Mouse (Mus musculus) gastrocnemius, postnatal 25 days (tissue): ENCODE measurements around the gene AC140267.1. TPM values are rescaled to one million over a fixed set of nuclear protein-coding genes. Genes with fewer than 3 reads are reported as not detected.

Experiments
- DNase-seq: peaks from one replicate; pipeline ENCODE4 v3.0.0; 2022
- total RNA-seq, 2 experiments: library from RNA; stranded (reverse); gene quantifications; 1 replicate in 1 of 2; 2 replicates in 1 of 2; pipeline ENCODE4 v1.2.3; 2021

The AC140267.1 gene
- total RNA-seq, 2 experiments from 2014 or later = 4.0 to 7.5 TPM

DNA sequence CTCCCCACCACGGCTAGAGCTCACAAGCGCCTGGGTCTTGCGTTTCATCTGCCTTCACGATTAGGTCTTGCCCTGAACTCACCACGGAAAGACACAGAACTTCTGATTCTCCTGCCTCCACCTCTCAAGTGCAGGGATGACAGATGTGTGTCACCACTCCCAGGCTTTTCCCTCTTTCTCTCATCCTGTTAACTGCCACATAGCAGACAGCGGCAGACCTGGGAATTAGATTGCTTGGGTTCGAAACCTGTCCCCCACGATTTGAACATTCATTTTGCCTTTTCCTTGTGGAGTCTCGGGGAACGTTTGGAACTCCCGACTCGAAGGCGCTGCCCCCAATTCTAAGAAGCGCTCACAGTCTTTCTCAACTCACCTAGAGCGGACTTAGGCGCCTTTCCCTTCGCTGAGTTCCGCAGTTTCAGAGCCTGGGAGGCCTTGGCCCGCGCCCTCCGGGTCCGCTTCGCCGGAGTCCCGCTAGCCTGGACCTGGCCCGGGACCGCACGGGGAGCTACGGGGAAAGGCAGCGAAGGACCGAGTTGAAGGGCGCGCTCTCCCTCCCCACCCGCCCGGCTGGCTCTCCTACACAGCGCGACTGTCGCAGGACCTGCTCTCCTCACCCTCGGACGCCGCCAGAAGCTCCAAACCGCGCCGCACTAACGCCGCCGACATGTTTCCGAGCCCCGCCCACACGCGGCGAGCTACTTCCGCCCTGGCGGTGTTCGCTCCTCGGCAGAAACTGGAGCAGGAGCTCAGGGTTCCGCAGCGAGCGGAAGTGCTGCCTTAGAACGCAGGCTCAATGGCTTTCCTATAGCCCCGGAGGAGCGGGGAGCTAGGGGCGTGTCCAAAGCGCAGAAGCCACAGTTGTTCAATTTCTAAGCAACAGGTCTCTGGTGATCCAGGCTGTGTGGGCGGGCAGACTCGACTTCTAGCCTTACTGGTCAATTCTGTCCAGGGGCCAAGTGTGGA is 28.3 kb downstream of the AC140267.1 start, which contains the start of gene Rps19bp1:
TSS of gene Rps19bp1 (minus strand) at position 706 of the 966 bp plus-strand sequence.
- peak; percentile 84 for DNase-seq

DNA sequence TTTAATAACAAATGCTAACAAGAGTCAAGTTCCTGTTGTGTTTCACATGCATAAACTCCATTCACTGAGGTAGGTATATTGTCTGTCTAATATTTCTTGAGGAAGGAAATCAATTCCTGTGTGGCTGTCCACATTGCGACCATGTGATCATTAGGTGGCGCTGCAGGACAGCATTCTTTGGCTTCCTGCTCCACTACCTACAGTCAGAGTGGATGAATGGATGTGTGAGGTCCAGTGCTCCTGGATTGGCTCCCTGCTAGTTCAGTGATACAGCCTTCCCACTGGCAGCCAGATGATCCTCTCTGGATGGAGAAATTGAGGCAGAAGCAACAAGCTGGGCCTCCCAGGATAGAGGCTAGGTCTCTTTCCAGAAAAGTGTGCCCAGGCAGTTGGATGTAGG is 30.6 kb downstream of the AC140267.1 start:
- no peak for DNase-seq

DNA sequence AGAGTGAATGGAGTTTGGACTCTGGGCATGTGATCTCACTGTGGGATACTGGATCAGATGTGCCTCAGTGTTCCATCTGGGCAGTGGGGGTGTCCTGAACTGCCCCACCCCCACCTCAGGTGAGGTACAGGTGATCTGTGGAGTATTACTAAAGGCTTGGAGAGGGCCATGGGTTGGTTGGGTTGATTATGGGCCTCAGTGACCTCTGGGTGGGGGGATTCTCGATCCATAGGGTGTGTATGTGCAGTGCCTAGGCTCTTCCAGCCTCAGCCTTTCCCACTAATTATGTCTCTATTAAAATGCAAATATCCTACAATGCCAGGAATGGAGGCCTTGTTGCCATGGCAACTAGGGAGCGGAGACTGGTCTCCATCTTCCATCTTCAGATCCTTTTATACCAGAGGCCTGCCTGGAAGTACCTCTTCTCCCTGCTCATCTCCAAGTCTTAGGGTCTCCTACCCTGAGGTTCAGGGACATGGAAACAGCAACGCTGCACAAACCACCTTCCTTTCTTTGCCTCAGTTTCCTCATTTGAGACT is 36.3 kb downstream of the AC140267.1 start:
- DNase-seq = no peak

DNA sequence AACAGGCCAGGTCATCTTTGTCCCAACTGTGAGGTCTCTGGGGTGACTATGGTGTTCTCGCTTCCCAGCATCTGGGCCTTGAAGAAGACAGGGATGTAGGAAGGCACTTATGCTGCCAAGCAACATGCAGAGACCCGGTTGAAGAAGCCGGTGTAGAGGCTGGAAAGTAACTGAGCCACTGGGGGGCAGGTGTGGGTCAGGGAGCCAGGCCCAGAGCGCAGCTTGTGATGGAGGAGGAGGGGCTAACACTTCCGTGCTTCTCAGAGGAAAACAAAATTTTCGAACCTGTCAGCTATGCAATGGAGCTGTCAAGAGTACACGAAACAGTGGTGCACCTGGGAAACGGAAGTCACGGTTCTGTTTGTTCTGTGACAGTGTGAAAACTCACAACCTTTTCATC is 41.5 kb downstream of the AC140267.1 start:
- DNase-seq = no peak

- DNase-seq = no peak
Measured at GRCm38 (mm10) chr15:80277625-80278024, 42.0 kb downstream of the AC140267.1 start.

GRCm38 (mm10) chr15:80278121-80278759 is 42.6 kb downstream of the AC140267.1 start:
- no peak for DNase-seq

GRCm38 (mm10) chr15:80279053-80279452 is 43.4 kb downstream of the AC140267.1 start:
- no peak for DNase-seq

DNA sequence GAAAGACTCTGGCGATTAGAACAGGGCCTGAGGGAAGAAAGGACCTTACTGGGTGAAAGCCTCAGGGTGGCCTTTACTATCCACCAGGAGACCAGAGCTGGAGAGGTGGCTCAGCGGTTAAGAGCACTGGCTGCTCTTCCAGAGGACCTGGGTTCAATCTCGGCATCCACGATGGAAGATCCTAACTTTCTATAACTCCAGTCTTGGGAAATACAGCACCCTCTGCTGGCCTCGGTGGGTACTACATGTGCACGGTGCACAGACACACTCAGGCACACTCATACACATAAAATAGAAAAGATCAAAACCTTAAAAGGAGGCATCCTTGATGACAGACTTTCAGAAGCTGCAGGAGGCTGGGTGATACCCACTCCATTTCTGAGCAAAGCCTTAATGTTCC is 45.0 kb downstream of the AC140267.1 start:
- no peak for DNase-seq

Other genes with a start within 250 kb of the AC140267.1 start
- gene Pdgfb, start 220.9 kb upstream of the AC140267.1 start, total RNA-seq = 10 to 100 TPM; 13.9 to 16.7 TPM
- 10 to 100 TPM; 34.6 to 37.7 TPM for gene Syngr1, start 144.5 kb upstream of the AC140267.1 start, total RNA-seq
- gene Rpl3, start 144.0 kb upstream of the AC140267.1 start, total RNA-seq = 10 to 100 TPM; 48.4 to 80.1 TPM
- 10 to 100 TPM; 13.8 to 14.6 TPM for gene Tab1, start 102.7 kb upstream of the AC140267.1 start, total RNA-seq
- 1 to 10 TPM in 1 of 2 experiments, under 1 TPM in 1; 0.87 to 1.1 TPM for gene Mgat3, start 62.1 kb upstream of the AC140267.1 start, total RNA-seq
- 10 to 100 TPM; 19.5 to 23.2 TPM for gene Mief1, start 1.8 kb upstream of the AC140267.1 start, total RNA-seq
- gene Atf4, start 19.3 kb downstream of the AC140267.1 start, total RNA-seq = 100 to 1,000 TPM; 107 to 114 TPM
- gene Rps19bp1, start 28.5 kb downstream of the AC140267.1 start, total RNA-seq = 10 to 100 TPM in 1 of 2 experiments, 1 to 10 TPM in 1; 9.9 to 11.2 TPM
- gene Cacna1i, start 51.4 kb downstream of the AC140267.1 start, total RNA-seq = under 1 TPM; 0.11 to 0.43 TPM